ENCODE assay signal across 12 mouse cellular contexts in genomic region chr5:139220610-139221009, GRCm38 (mm10). TPM values are rescaled to one million over a fixed set of nuclear protein-coding genes. Genes with fewer than 3 reads are reported as not detected.
DNase-seq lines count a peak whose midpoint lies in the region; ATAC-seq and TF ChIP-seq lines count a peak whose summit lies in the region.
"Had no signal": no experiment of that assay in that cellular context is flagged by ENCODE, and none has a peak within 500 bp of the region (broad histone marks: within the 10 kb centered on the region; RNA-seq: fewer than 3 reads in every experiment).

No protein-coding gene starts in this region.

- no peak overlapping the region for H3K27ac ChIP-seq in heart, embryonic 12.5 days (ENCODE audit: poor library complexity, severe bottlenecking)
- no peak overlapping the region for H3K27ac ChIP-seq in liver, embryonic 16.5 days (ENCODE audit: low read length)
- H3K27ac ChIP-seq in liver, postnatal 0 days (ENCODE audit: low read depth), result no peak overlapping the region
- H3K27ac ChIP-seq in heart, postnatal 0 days (ENCODE audit: low read depth), result peak overlapping the region; percentile 33
- no peak overlapping the region for H3K27ac ChIP-seq in hindbrain, embryonic 10.5 days
- H3K27ac ChIP-seq: heart, embryonic 13.5 days; liver, embryonic 13.5 days had no signal

- TF ChIP-seq CTCF in liver, postnatal 0 days (IDR thresholded peaks at IDR 0.05; ENCODE audit: low read depth), result no peak
- TF ChIP-seq CTCF in heart, postnatal 0 days (IDR thresholded peaks at IDR 0.05; ENCODE audit: low read depth), result no peak

- no peaks in the 10 kb centered on the region for H3K9me3 ChIP-seq in heart, embryonic 12.5 days (replicated peaks)
- no peaks in the 10 kb centered on the region for H3K9me3 ChIP-seq in liver, embryonic 16.5 days (replicated peaks; ENCODE audit: control insufficient read depth, low read length)
- H3K9me3 ChIP-seq in liver, postnatal 0 days (ENCODE audit: low read length), result no peaks in the 10 kb centered on the region
- H3K9me3 ChIP-seq in heart, postnatal 0 days (replicated peaks; ENCODE audit: control insufficient read depth, low read length), result no peaks in the 10 kb centered on the region
- H3K9me3 ChIP-seq in hindbrain, embryonic 10.5 days, result no peaks in the 10 kb centered on the region
- H3K9me3 ChIP-seq: heart, embryonic 13.5 days; liver, embryonic 13.5 days had no signal

- no peak overlapping the region for H3K9ac ChIP-seq in heart, embryonic 12.5 days
- no peak overlapping the region for H3K9ac ChIP-seq in liver, embryonic 16.5 days (ENCODE audit: low read depth, low read length)
- no peak overlapping the region for H3K9ac ChIP-seq in liver, postnatal 0 days (replicated peaks)
- no peak overlapping the region for H3K9ac ChIP-seq in heart, postnatal 0 days (replicated peaks; ENCODE audit: low read depth, low read length)
- H3K9ac ChIP-seq: heart, embryonic 13.5 days; liver, embryonic 13.5 days had no signal

- WGBS in heart, embryonic 12.5 days, result 80% methylated on average over 4 of the region's 4 CpGs
- WGBS in liver, embryonic 16.5 days (ENCODE audit: insufficient replicate concordance), result 64% methylated on average over 4 of the region's 4 CpGs
- 52% methylated on average over 4 of the region's 4 CpGs for whole genome bisulfite sequencing in liver, postnatal 0 days (ENCODE audit: insufficient replicate concordance)
- 85% methylated on average over 4 of the region's 4 CpGs for WGBS in heart, postnatal 0 days
- WGBS in hindbrain, embryonic 10.5 days, result 84% methylated on average over 4 of the region's 4 CpGs

- TF ChIP-seq EP300 in liver, postnatal 0 days (IDR thresholded peaks at IDR 0.05; ENCODE audit: low read depth), result no peak
- TF ChIP-seq EP300 in heart, postnatal 0 days (IDR thresholded peaks at IDR 0.05; ENCODE audit: low read depth), result peak; percentile 83

- H3K27me3 ChIP-seq in heart, embryonic 12.5 days (replicated peaks), result no peaks in the 10 kb centered on the region
- no peaks in the 10 kb centered on the region for H3K27me3 ChIP-seq in liver, embryonic 16.5 days (ENCODE audit: control insufficient read depth, insufficient read depth, low read depth, low read length)
- no peaks in the 10 kb centered on the region for H3K27me3 ChIP-seq in liver, postnatal 0 days (ENCODE audit: insufficient read depth, low read length)
- H3K27me3 ChIP-seq in heart, postnatal 0 days (ENCODE audit: control insufficient read depth, insufficient read depth, low read length), result no peaks in the 10 kb centered on the region
- H3K27me3 ChIP-seq in hindbrain, embryonic 10.5 days (ENCODE audit: insufficient read depth, poor library complexity, severe bottlenecking), result no peaks in the 10 kb centered on the region
- H3K27me3 ChIP-seq: heart, embryonic 13.5 days; liver, embryonic 13.5 days had no signal

- H3K4me1 ChIP-seq in heart, embryonic 12.5 days (replicated peaks), result peaks cover 7% of the 10 kb centered on the region; the same call in 1 of the 2 replicates
- H3K4me1 ChIP-seq in liver, embryonic 16.5 days (ENCODE audit: control insufficient read depth, low read depth, low read length), result no peaks in the 10 kb centered on the region
- H3K4me1 ChIP-seq in liver, postnatal 0 days (ENCODE audit: insufficient read depth), result 0 out of 2 replicates have a peak, but pooled peaks cover 5% of the 10 kb centered on the region
- H3K4me1 ChIP-seq in heart, postnatal 0 days (ENCODE audit: control insufficient read depth, insufficient read depth), result 0 out of 2 replicates have a peak, but pooled peaks cover 8% of the 10 kb centered on the region
- H3K4me1 ChIP-seq in hindbrain, embryonic 10.5 days (replicated peaks), result no peaks in the 10 kb centered on the region

- peak; percentile 57 to 82 for DNase-seq in heart, adult 18-20 months
- no peak for DNase-seq in liver, postnatal 0 days
- DNase-seq in heart, postnatal 0 days (ENCODE audit: low spot score), result no peak
- peak; percentile 64 for DNase-seq in lung, postnatal 25 days (ENCODE audit: low spot score)
- no peak for DNase-seq in thymus, postnatal 14 days
- no peak for DNase-seq in hindbrain, embryonic 10.5 days (ENCODE audit: low spot score)
- DNase-seq: cerebellum, adult 8-10 months; liver, embryonic 13.5 days; thymus, adult 2 months had no signal

- no peak overlapping the region for H3K4me2 ChIP-seq in heart, embryonic 12.5 days
- H3K4me2 ChIP-seq in liver, embryonic 16.5 days (ENCODE audit: low read depth, low read length), result no peak overlapping the region
- no peak overlapping the region for H3K4me2 ChIP-seq in liver, postnatal 0 days (ENCODE audit: low read depth, low read length)
- no peak overlapping the region for H3K4me2 ChIP-seq in heart, postnatal 0 days (ENCODE audit: low read depth, low read length)
- H3K4me2 ChIP-seq: heart, embryonic 13.5 days; liver, embryonic 13.5 days had no signal

- H3K4me3 ChIP-seq in heart, embryonic 12.5 days, result no peak overlapping the region
- H3K4me3 ChIP-seq in liver, embryonic 16.5 days (ENCODE audit: low read depth, low read length), result no peak overlapping the region
- no peak overlapping the region for H3K4me3 ChIP-seq in liver, postnatal 0 days (ENCODE audit: low read depth, low read length)
- H3K4me3 ChIP-seq in heart, postnatal 0 days (ENCODE audit: low read depth, low read length), result no peak overlapping the region
- no peak overlapping the region for H3K4me3 ChIP-seq in hindbrain, embryonic 10.5 days
- H3K4me3 ChIP-seq: heart, embryonic 13.5 days; liver, embryonic 13.5 days had no signal

- no peak for ATAC-seq in heart, embryonic 12.5 days (ENCODE audit: insufficient number of reproducible peaks, low FRiP score)
- ATAC-seq in liver, embryonic 16.5 days (ENCODE audit: low read depth), result 0 out of 2 replicates have a peak, but pooled peaks have one; percentile 19
- ATAC-seq in liver, postnatal 0 days, result no peak
- peak; percentile 24; the same call in 1 of the 2 replicates for ATAC-seq in heart, postnatal 0 days (ENCODE audit: insufficient read depth, low read depth)

- peaks cover 62% of the 10 kb centered on the region for H3K36me3 ChIP-seq in heart, embryonic 12.5 days
- H3K36me3 ChIP-seq in liver, embryonic 16.5 days (ENCODE audit: control insufficient read depth, insufficient read depth), result peaks cover 29% of the 10 kb centered on the region
- H3K36me3 ChIP-seq in liver, postnatal 0 days (replicated peaks; ENCODE audit: insufficient read depth, low read length), result peaks cover 58% of the 10 kb centered on the region
- H3K36me3 ChIP-seq in heart, postnatal 0 days (replicated peaks; ENCODE audit: control insufficient read depth, insufficient read depth, low read length), result peaks cover 44% of the 10 kb centered on the region
- H3K36me3 ChIP-seq in hindbrain, embryonic 10.5 days, result peaks cover 82% of the 10 kb centered on the region

RNA-seq across cellular contexts. Expression of gene Sun1, which starts 20.2 kb away (rescaled TPM):
- total RNA-seq in heart, adult 18-20 months (2021), result 10 to 100 TPM; 48.3 to 56.7 TPM
- 41.8 and 42.4 TPM in 2 replicates for polyA plus RNA-seq in heart, embryonic 12.5 days (2016; fragmentation: Nextera tagmentation; extraction: Ambion mirVana)
- 19.6 TPM in 2 replicates for polyA plus RNA-seq in liver, embryonic 16.5 days (2015; fragmentation: Nextera tagmentation; extraction: Ambion mirVana)
- 7.9 and 8.6 TPM in 2 replicates for polyA plus RNA-seq in liver, postnatal 0 days (2015; fragmentation: Nextera tagmentation; extraction: Ambion mirVana)
- total RNA-seq in heart, postnatal 0 days (2014; rRNA removed; ENCODE audit: low replicate concordance), result 46.5 and 71.5 TPM in 2 replicates
- 22.4 and 22.6 TPM in 2 replicates for polyA plus RNA-seq in heart, postnatal 0 days (2015; fragmentation: Nextera tagmentation; extraction: Ambion mirVana)
- 44.1 and 50.2 TPM in 2 replicates for polyA plus RNA-seq in hindbrain, embryonic 10.5 days (2016; fragmentation: Nextera tagmentation; extraction: Ambion mirVana)

RNA-seq across cellular contexts. Expression of gene Get4, which starts 31.5 kb away (rescaled TPM):
- 10 to 100 TPM; 42.0 to 44.7 TPM for total RNA-seq in heart, adult 18-20 months (2021)
- polyA plus RNA-seq in heart, embryonic 12.5 days (2016; fragmentation: Nextera tagmentation; extraction: Ambion mirVana), result 151 and 158 TPM in 2 replicates
- 90.0 and 98.0 TPM in 2 replicates for polyA plus RNA-seq in liver, embryonic 16.5 days (2015; fragmentation: Nextera tagmentation; extraction: Ambion mirVana)
- polyA plus RNA-seq in liver, postnatal 0 days (2015; fragmentation: Nextera tagmentation; extraction: Ambion mirVana), result 92.7 and 97.5 TPM in 2 replicates
- total RNA-seq in heart, postnatal 0 days (2014; rRNA removed; ENCODE audit: low replicate concordance), result 56.8 and 61.6 TPM in 2 replicates
- polyA plus RNA-seq in heart, postnatal 0 days (2015; fragmentation: Nextera tagmentation; extraction: Ambion mirVana), result 153 TPM in 2 replicates
- 171 and 185 TPM in 2 replicates for polyA plus RNA-seq in hindbrain, embryonic 10.5 days (2016; fragmentation: Nextera tagmentation; extraction: Ambion mirVana)

Comparison
In these comparisons a context has a peak if more than half of its experiments do, and no peak if none do; other contexts are left out.
1. DNase-seq: peak in heart, adult 18-20 months (2 of 2) and lung, postnatal 25 days (single experiment); none in liver, postnatal 0 days (single experiment), heart, postnatal 0 days (single experiment), thymus, postnatal 14 days (single experiment) and hindbrain, embryonic 10.5 days (single experiment).
2. ATAC-seq: peak in liver, embryonic 16.5 days (single experiment) and heart, postnatal 0 days (single experiment); none in heart, embryonic 12.5 days (single experiment) and liver, postnatal 0 days (single experiment).